Mouse (Mus musculus) adipocyte (in vitro differentiated cells): ENCODE data around the gene Pank4.

Experiments
- DNase-seq: peaks from one replicate; pipeline ENCODE4 v3.0.0-alpha.2; 2016; ENCODE audit warnings: low spot score

Gene Pank4

DNA sequence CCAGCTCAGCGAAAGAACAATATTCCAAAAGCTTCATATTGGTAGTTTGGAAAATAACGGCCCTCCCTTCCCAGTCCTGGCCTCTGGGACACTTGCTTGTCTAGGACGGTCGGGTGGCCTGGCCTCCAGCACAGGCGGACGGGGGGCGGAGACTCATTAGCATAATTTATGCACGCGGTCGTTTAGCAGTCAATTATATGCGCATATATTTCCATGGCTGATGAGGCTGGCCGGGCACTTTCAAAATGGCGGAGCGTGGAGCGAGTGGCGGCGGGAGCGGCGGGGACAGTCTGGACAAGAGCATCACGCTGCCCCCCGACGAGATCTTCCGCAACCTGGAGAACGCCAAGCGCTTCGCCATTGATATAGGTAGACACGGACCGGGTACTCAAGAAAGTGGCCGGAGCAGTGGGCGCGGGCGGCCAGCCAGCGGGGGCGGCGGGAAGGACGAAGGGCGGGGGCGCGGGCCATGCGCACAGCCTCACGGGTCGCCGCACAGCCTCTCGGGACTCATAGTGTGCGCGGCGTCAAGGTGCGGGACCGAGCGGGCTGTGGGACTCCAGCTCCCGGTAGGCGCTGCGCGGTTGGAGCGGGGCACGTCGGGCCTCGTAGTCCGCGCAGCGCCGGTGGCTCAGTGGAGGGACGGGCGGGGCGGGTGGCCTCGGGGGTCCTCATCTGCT, at the start of gene Pank4:
Gene Pank4 (plus strand): TSS at position 223 of the 680 bp plus-strand sequence.
- DNase-seq: peak; percentile 91

DNA sequence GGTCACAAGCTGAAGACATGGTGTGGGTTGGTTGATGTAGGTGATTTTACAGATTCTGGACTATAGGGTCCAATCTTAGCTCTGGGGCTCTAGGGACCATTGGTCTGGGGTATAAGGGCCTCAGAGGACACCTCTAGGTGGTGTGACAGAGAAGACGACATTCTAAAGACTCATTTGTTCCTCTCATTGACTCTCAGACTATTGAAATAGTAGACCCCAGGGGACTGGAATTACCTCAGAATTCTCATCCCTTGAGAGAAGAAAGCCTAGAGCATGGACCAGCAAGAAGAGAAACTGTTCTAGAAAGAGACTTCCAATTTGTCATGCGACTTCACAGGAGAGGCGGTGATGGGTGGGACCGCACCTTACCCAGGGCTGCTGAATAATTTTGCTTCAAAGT, 49.7 kb upstream of the Pank4 start:
- no peak for DNase-seq

DNA sequence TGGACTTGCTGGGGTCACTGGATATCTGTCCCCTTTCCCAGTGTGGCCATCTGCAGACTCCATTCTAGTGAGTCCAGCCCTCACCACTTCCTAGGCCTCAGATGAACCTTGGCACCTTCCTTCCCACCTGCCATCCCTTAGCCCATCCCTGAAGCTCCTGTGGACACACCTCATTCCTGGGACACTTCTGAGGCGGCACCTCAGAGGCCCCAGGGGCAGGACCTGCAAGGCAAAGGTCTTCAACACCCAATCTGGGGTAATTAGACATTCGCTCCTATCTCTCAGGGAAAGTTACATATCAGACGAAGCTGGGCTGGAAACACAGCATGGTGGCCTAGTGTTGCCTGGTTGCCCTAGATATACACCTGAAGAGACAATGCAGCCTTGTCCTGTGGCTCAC, 49.2 kb upstream of the Pank4 start:
- DNase-seq: no peak

DNA sequence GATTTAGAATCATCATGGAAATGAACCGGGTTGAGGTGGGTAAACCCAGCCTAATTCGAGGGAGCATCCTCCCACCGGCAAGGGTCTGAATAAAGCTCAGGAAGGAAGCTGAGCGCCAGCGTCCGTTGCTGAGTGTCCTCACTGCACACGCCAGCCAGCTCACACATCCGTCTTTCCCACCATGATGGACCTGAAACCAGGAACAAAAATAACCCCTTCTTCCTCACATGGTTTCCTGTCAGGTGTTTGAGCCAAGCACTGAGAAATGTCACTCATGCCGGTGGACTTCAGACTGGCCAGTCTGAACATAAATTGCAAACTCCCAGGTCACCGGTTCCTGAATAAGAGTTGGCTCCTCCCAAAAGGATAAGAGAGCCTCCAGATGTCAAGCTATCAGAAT, 48.6 kb upstream of the Pank4 start:
- no peak for DNase-seq

DNA sequence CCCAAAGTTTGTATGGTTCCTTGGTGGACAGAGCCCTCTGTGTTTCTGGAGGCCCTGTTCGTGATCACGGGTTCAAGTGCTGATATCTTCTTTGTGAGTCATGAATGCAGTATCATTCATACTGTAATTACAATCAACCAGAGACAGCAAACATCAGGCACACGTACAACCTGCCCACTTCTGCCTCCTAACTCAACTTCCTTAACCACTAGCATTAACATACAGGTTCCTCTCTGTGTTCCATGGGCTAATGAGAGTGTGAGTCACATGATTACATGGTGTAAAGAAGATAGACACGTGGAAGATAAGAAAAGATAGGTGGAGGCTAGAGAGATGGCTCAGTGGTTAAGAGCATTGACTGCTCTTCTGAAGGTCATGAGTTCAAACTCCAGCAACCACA, 47.3 kb upstream of the Pank4 start:
- no peak for DNase-seq

DNA sequence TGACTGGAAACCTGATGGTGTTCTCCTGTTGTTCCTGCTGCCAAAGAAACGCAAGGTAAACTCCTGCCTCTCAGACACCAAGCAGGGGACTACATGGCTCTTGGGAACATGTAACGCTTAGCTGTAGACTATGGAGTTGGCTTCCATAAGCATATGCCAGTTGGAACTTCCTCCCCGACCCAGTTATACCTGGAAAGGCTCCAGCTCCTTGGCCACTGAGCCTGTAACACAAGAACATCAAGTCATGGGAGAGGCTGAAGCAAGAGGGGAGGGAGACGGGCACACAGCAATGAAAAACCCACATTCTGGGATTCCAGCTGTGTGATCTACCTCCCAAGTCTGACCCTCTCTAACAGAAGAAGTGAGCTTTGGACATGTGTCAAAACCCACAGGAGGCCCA, 41.6 kb upstream of the Pank4 start:
- DNase-seq: peak; percentile 80

DNA sequence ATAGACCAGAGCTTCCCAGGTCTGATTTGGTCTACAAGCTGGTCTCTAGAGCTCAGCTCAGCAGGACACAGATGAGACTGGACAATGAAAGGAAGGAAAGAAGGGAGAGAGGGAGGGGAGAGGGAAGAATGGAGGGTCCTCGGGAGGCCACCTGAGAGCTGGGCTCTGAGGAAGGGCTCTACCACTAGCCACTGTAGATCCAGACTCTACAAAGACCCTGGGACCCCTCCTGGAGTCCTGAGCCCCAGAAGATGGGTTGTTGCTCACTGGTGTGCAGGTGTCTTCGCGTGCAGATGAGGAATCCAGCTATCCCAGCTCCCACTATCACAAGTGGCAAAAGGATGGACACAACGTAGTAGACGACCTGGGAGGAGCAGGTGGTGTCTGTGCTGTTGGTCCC, 41.0 kb upstream of the Pank4 start:
- DNase-seq: no peak

DNA sequence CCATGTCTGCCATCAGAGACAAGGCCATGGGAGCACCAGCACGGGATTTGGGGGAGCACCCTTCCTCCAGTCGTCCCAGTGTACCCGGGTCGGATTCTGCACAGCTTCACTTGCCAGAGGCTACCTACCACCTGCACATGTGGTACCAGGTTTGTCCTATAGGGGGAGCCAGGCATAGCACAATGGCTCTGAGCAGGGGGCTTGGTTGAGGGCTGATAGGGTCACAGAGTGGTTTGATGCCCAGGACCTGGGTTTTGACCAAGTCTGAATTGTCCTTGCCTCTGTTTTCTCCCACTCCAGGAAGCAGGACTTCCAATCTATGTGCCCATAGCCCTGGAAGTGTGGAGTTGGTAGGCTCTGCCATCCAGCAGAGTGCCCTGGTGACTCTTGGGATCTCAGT, 38.5 kb upstream of the Pank4 start:
- DNase-seq: no peak

DNA sequence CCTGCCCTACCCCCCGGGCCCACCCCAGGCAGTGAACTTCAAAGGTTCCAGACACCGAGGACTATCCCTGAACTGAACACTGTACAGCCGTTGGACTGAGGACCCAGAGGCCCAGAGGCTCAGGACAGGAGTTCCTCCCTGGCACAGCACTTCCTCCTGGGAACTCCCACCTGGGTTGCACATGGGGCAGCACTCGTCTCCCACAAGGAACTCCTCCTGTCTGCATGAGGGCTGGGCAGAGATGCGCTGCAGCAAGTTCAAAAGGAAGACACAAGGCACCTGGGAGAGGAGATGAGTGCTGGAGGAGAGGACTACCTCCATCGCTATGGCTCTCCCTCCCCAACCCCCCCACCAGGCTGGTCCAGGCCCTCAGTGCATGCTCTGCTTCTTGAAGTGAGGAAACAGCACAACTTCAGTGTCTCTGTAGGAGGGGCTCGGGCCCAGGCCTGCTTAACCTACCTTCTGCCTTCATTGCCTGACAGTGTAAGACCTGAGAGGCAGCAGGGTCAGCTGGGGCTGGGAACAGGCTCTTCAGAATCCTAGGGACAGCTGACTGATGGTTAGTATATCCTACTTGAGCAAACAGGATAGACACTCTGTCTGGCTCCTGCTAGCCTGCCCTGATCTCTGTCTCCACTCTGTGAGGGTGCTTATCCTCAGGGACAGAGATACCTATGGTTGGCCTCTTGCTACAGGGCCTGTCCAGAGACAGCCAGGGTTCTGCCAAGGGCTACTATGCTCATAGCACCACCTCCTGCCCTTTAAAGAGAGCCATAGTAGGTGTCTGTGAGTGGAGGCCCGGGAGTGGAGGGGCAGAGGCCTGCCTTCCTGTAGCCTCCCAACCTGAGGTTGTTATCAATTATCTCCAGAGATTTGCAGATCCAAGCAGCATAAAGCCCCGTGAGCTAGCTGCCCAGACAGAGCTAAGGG, 36.7 kb upstream of the Pank4 start:
- DNase-seq: no peak

DNA sequence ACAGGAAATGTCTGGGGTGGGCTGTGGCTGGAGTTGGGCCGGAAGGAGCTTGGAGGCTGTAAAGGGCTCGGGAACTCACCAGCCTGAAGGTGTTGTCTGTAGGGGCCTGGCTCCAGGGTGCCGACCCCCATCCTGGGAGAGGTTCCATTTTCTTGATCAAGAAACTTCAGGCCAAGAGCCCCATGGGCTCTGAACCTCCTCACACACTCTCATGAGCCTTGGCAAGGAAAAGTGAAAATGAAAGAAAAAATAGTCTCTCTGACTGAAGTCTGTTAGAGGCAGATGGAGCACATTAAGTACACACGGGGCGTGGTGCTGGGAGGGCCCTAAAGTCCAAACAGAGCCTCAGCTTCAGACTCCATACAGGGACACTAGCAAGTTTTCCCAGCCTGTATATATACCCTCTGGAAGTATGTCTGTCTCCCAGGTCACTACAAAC, 36.0 kb upstream of the Pank4 start:
- DNase-seq: peak; percentile 65

DNA sequence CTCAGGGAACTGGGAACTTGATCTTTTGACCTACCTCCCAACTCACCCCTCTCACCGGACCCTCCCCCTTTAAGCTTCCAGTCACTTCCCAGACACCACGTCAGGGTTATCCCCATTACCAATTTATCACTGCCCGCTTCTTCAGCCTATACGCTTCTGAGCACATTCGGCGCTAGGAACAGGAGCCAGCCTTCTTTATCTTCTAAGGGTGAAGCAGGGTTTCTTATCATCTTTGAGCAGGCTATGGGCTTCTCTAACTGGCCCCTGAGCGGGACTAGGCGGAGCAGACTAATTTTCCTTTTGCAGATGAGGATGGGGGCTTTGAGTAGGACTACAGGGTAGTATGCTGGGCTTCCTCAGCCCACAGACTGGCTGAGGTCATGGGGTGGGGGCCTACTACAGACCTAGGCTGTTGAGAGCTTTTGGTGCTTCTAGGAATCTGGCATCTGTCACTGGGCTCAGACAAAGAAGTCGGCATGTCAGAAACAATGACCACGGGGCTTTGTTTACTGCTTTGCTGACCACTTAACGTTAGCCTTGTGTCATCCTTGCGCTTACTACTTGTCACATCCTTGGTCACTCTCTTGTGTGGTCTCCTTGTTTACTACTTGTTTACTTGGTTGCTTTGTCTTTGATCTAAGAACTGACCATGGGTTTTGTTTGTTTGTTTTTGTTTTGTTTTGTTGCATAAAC, 35.4 kb upstream of the Pank4 start, which contains the start of gene Tnfrsf14:
Gene Tnfrsf14 (minus strand): TSS at position 169 of the 693 bp plus-strand sequence.
- no peak for DNase-seq

DNA sequence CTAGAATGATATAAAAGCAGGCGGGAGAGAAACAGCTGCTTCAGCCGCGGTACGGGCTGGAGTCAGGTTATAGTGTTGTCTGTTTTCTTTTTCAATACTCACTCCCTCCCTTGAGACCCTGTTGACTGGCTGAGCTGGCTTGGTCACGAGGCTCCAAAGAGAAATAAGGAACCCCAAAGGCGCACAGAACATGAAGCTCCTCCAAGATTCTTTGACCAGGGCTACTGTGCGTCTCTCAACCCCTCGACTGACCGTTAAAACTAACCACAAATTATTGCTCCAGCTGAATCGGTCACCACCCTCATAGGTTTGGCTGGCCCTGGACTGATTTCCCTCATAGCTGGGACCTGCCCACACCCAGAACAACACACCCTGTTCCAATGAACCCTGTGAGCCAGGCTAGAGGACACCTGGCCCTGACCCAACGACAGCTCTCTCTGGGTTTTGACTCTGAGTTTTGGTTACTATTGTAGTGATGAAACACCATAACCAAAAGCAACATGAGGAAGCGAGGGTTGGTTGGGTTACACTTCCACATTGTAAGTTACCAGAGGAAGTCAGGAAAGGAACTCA, 34.7 kb upstream of the Pank4 start:
- peak; percentile 80 for DNase-seq

DNA sequence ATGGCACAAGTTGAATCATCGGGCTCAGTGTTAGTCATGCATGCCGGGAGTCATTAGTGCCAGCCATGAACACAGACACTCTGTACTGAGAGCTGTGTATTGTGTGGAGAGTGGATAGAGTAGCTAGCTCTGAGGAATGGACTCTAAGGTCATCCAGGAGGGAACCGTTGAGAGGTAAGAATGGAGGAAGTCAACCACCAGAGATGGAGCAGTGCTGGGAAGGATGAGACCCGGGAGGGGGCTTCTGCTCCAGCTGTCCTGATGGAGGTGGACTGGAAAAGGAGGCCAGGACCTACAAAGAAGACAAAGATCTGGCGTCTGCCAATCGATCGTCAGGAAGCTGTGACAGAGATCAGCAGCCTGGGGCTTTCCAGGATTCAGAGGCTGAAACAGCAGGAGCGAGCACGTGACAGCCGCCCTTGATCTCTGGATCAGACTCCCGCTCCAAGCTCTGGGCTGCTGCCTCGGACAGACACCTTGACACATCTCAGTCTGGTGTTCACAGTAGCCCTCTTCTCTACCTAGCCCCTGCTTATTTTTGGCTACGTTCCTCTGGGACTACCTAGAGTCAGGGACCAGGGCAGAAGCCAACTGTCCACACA, 30.5 kb upstream of the Pank4 start:
- DNase-seq: no peak

DNA sequence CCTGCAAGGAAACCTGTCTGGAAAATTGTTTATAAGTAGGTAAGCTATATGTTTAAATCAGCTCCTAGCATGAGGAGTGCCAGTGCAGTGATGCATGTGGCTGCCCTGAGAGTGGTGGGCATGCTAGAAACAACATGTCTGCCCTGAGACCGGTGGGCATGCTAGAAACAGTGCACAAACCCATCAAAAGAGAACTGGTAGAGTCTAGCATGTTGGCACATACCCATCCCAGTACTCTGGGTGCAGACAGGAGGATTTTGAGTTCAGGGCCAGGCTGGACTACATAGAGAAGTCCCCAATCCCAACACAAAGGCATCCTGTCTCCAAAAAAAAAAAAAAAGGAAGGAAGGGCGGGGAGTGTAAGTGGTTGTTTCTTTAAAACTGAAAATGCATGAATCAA, 29.1 kb upstream of the Pank4 start:
- no peak for DNase-seq

DNA sequence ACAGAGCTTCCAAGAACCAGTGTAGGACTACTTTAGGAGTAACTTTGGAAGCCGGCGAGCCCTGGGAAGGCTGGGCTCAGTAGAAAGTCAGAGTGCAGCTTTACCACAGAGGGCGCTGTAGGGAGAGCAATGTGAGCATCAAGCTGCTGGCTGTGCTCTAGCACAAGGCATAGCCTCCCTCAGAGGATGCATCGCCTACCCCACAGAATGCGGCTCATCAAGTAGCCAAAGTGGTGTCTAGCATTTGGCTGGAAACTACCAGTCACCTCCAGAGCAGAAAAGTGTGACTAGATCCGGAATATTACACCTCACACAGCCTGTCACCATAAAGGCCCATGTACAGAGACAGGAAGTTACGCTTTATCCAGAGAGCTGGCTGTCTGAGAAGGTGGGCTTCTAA, 28.1 kb upstream of the Pank4 start:
- no peak for DNase-seq

DNA sequence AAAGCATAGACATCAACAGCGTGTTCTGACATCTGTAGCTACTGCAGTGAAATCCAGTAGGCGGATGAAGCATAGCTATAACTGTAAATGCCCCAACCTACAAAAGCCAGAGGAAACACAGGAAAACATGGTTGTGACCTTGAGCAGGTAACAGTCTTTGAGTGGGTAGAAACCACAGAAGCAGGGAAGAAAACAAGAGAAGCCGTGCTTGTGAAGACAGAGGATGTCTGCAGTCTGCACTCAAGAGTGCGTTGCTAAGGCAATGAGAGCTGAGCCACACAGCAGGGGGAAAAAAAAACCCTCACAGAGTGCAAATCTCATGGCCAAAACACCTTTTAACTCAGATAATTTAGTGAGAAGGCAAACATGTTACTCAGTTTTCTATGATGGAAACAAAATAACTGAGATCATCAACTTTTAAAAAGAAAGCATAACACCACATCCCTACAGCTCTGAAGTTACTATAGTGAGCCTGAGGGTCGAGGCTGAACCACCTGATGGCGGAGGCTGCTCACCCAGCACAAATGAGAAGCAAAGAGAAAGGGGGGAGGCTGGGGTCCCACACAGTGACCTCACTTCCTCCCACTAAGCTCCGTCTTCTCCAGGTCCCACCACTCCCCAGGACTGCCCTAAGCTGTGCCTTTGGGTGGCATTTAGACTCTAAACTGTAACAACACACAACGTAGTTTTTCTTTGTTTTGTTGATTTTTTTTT, 27.2 kb upstream of the Pank4 start:
- no peak for DNase-seq

DNA sequence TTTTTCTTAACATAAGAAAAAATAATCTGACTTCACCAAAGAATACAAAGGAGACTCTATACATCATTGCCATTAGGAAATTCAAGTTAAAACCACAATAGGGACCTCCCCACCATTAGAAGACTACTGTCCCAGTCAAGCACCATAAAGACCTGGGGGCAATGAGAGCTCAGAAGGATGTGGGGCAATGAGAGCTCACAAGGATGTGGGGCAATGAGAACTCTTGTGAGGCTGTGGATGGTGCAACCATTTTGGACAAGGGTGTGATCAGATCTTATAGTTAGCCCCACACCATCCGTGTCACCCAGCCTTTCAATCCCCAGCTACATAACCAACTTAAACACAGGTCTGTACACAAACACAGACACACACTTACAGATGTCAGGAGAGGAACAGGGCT, 26.2 kb upstream of the Pank4 start:
- no peak for DNase-seq

DNA sequence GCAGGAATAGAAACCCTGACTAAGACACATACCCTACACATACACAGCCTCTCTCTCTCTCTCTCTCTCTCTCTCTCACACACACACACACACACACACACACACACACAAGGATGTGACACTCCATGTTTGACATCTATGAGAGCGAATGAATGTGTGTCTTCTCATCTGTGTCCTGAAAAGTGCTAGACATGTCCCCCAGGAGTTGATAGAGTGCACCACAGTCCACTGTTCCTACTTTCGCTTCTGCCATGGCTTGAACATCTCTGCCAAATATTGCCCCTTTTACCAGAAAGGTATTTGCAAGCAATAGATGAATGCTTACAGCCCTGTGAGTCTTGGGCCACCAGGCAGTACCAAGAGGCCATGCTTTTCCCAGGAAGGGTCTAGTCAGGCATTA, 23.8 kb upstream of the Pank4 start:
- no peak for DNase-seq

DNA sequence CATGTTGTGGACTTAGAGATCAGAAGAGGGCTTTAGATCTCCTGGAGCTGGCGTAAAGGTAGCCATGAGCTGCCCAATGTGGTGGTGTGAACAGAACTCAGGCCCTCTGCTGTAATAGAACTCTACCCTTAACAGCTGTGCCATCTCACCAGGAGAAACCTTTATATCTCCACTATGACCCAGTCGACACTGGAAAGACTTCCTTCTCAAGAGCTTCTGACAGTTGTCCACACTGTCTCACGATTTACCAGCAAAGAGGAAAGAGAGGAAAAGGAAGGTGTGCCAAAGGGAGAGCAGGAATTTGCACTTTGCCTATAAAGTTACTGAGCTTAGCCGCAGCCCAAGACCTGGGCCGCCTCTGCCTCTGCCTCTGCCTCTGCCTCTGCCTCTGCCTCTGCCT, 22.1 kb upstream of the Pank4 start:
- DNase-seq: no peak

DNA sequence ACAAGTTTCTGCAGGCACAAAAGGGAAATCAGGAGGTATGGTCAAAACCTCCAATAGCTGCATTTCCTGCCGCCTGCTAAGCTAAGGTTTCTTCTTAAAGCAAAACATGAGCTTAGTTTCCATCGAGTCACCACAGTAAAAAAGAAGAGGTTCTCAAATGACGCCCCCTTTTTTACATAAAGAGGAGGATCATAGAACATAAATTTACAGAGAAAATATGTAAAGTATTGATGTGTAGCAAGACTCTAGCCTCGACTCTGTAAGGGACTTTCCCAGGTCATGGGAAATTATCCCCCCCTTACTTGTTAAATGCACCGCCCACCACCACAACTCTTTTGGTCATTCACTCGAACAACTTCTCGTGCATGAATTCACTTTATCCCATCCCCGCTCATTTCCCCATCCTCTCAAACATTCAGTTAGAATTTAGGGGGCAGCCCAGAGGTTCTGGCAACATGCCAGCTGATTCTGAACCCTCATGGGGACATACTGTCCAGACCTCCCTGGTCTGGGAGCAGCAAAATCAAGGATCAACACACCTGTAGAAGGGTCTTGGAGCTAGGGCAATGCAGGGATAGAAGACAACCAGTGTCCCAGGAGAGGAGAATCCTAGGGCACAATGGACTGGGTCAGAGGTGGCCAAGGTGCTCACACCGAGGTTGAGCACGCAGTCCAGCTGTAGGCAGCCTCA, 21.1 kb upstream of the Pank4 start:
- no peak for DNase-seq
